Mouse (Mus musculus) liver, adult 2 months (tissue): ENCODE measurements around the gene Pgs1.

Experiments
- CTCF ChIP-seq: fragments of 200-500 bp; IDR thresholded peaks from 2 replicates; pipeline ENCODE4 v1.5.1; 2011; ENCODE audit warnings: low read depth, low read length, control low read depth
- POLR2A ChIP-seq: fragments of 200-500 bp; IDR thresholded peaks from 2 replicates; pipeline ENCODE4 v1.6.1; 2011; ENCODE audit warnings: low read length, control low read depth; ENCODE audit not compliant: insufficient read depth; ENCODE audit errors: extremely low read depth

DNA sequence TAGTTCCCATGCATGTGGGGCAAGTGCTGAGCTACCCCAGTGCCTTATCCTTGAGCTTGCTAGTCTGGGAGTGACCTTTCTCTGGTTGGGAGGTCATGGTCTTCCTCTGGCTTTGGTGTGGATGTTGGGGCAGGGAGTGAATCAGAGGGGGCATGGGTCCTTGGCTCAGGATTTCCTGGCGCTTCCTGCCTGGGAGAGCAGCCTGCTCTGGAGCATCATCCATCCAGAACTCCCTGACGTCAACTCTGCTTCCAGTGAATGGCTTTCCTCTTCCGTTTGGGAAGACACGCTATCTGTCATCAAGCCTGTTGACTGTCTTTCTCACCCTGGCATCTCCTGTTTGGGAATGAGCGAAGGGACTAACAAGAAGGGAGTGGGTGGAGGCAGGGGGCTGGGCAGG, 3.7 kb upstream of the Pgs1 start:
- TF ChIP-seq CTCF (no peak), POLR2A (no peak)
